Mouse (Mus musculus) embryonic fibroblast, embryonic 13.5 days (primary cell): ENCODE data around the gene Fbxl19.

ENCODE experiments used
- CTCF ChIP-seq: IDR thresholded peaks from 2 replicates; pipeline ENCODE4 v1.5.1; 2011; ENCODE audit warnings: mild to moderate bottlenecking, control low read depth, low read length, moderate library complexity, borderline replicate concordance; ENCODE audit not compliant: insufficient read depth
- POLR2A ChIP-seq: IDR thresholded peaks from 2 replicates; pipeline ENCODE4 v1.6.1; 2011; ENCODE audit warnings: low read depth, mild to moderate bottlenecking, control low read depth, low read length, moderate library complexity

DNA sequence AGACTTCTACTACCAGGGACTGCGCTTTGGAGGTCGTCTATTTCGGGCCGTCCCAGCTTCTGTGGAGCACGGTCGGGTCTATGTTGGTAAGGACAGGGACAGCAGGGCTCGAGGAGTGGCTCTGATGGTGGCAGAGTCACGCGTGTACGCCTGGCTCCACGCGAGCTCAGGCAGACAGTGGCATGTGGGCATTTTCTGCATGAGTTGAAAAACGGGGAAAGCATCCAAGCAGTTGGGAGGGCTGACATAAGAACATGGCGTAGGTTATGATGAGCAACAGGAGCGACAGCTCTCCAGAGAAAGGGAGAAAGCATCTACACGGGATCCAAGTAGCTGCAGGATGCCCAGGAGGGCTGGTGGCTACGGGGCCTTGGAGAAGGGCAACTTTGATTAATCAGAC lies 58.0 kb downstream of the Fbxl19 start:
- no peak for TF ChIP-seq POLR2A
- TF ChIP-seq CTCF, result no peak
